ENCODE assay signal across 8 mouse cellular contexts in the genomic region with DNA sequence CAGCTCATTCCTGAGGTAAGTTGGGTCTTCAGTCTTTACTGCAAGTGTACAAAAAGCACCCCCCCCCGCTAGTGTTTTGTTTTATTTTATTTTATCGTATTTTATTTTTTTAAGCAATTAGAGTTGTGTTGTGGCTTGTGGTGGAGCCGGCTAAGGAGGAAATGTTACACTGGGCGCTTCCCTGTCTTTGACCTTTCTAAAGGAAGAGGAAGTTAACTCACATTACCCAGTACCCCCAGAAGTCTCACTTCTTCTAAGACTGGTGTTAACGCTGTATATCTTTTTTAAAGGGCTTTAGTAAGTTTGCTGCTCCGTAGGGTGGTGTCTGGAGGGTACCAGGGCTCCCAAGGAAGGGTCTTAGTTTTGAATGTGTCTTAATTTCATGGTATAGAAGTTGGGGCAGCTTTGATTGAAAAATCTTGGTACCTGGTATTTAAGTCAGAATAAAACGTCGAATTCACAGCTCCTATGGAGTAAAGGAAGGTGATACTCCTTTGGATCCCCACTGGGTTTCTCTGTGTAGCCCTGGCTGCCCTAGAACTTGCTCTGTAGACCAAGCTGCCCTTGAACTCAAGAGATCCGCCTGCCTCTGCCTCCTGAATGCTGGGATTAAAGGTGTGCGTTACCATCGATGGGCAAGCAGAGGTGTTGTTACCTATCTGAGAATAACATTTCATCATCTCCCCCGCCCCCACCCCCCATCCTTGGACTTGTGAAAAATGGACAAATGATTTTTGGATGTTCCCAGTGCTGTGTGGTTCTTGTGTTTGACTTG. TPM values are rescaled to one million over a fixed set of nuclear protein-coding genes. Genes with fewer than 3 reads are reported as not detected.
DNase-seq lines count a peak whose midpoint lies in the region; ATAC-seq and TF ChIP-seq lines count a peak whose summit lies in the region.

No protein-coding gene starts in this region.

- ATAC-seq in erythroblast, adult 5-6 weeks (replicated peaks; ENCODE audit: low FRiP score, poor library complexity, severe bottlenecking) = no peak
- ATAC-seq in G1E (ENCODE audit: extremely low read depth, insufficient number of reproducible peaks, low FRiP score, poor library complexity, severe bottlenecking) = peak; percentile 38; the same call in 1 of the 2 replicates
- ATAC-seq in heart, embryonic 16.5 days (replicated peaks; ENCODE audit: extremely low read depth, insufficient read depth, low FRiP score) = no peak
- ATAC-seq in lung, postnatal 0 days = no peak
- no peak for ATAC-seq in stomach, postnatal 0 days (ENCODE audit: low FRiP score, low TSS enrichment)

- H3K4me2 ChIP-seq in heart, embryonic 16.5 days (ENCODE audit: low read depth, low read length) = peak overlapping the region; percentile 72
- H3K4me2 ChIP-seq in lung, postnatal 0 days (replicated peaks; ENCODE audit: low read depth, low read length) = peak overlapping the region; percentile 87
- peak overlapping the region; percentile 93 for H3K4me2 ChIP-seq in stomach, postnatal 0 days (replicated peaks; ENCODE audit: low read depth)

- peaks cover 2% of the 10 kb centered on the region for H3K9me3 ChIP-seq in erythroblast, embryonic 14.5 days (ENCODE audit: control insufficient read depth, low read length)
- peaks cover 3% of the 10 kb centered on the region; the same call in 1 of the 2 replicates for H3K9me3 ChIP-seq in G1E (replicated peaks)
- 0 out of 2 replicates have a peak, but pooled peaks cover 2% of the 10 kb centered on the region for H3K9me3 ChIP-seq in heart, embryonic 16.5 days (replicated peaks; ENCODE audit: control insufficient read depth, low read length)
- H3K9me3 ChIP-seq in lung, postnatal 0 days (ENCODE audit: low read length) = no peaks in the 10 kb centered on the region
- H3K9me3 ChIP-seq in stomach, postnatal 0 days (ENCODE audit: control insufficient read depth, low read length) = no peaks in the 10 kb centered on the region

- H3K36me3 ChIP-seq in erythroblast, embryonic 14.5 days (ENCODE audit: control insufficient read depth) = peaks cover 37% of the 10 kb centered on the region
- H3K36me3 ChIP-seq in G1E (replicated peaks) = peaks cover 45% of the 10 kb centered on the region
- peaks cover 16% of the 10 kb centered on the region for H3K36me3 ChIP-seq in heart, embryonic 16.5 days (ENCODE audit: control insufficient read depth, insufficient read depth)
- H3K36me3 ChIP-seq in lung, postnatal 0 days (ENCODE audit: insufficient read depth, low read length) = peaks cover 11% of the 10 kb centered on the region; the same call in 1 of the 2 replicates
- no peaks in the 10 kb centered on the region for H3K36me3 ChIP-seq in stomach, postnatal 0 days (ENCODE audit: control insufficient read depth, insufficient read depth, low read length)

- peak; percentile 60 for DNase-seq in G1E (ENCODE audit: low spot score)
- DNase-seq in lung, postnatal 0 days (ENCODE audit: low spot score) = peak; percentile 58
- DNase-seq in stomach, postnatal 0 days (ENCODE audit: low spot score) = no peak
- no peak for DNase-seq in urinary bladder, postnatal 36 days (ENCODE audit: low spot score in 2 of 2)
- DNase-seq in urinary bladder, postnatal 4 days (ENCODE audit: low spot score in 2 of 2) = no peak

- peak overlapping the region; percentile 93 for H3K9ac ChIP-seq in heart, embryonic 16.5 days (ENCODE audit: low read length)
- H3K9ac ChIP-seq in lung, postnatal 0 days (replicated peaks; ENCODE audit: low read depth) = peak overlapping the region; percentile 90
- peak overlapping the region; percentile 97 for H3K9ac ChIP-seq in stomach, postnatal 0 days (ENCODE audit: low read length)

- no peak for TF ChIP-seq CTCF in G1E (IDR thresholded peaks at IDR 0.05; ENCODE audit: low read depth, low read length)
- no peak for TF ChIP-seq CTCF in lung, postnatal 0 days (IDR thresholded peaks at IDR 0.05)
- no peak for TF ChIP-seq CTCF in stomach, postnatal 0 days (IDR thresholded peaks at IDR 0.05; ENCODE audit: low read depth)

- H3K27me3 ChIP-seq in erythroblast, embryonic 14.5 days (ENCODE audit: control insufficient read depth) = peaks cover 30% of the 10 kb centered on the region
- H3K27me3 ChIP-seq in G1E (ENCODE audit: insufficient read depth, low read length) = peaks cover 33% of the 10 kb centered on the region
- H3K27me3 ChIP-seq in heart, embryonic 16.5 days (ENCODE audit: control insufficient read depth, insufficient read depth, low read length) = 0 out of 2 replicates have a peak, but pooled peaks cover under 1% of the 10 kb centered on the region
- H3K27me3 ChIP-seq in lung, postnatal 0 days (replicated peaks; ENCODE audit: insufficient read depth, low read length) = no peaks in the 10 kb centered on the region
- H3K27me3 ChIP-seq in stomach, postnatal 0 days (ENCODE audit: control insufficient read depth, insufficient read depth, low read length) = no peaks in the 10 kb centered on the region

- H3K27ac ChIP-seq in heart, embryonic 16.5 days (ENCODE audit: low read length) = peak overlapping the region; percentile 88
- H3K27ac ChIP-seq in lung, postnatal 0 days (ENCODE audit: low read length) = peak overlapping the region; percentile 91
- peak overlapping the region; percentile 96 for H3K27ac ChIP-seq in stomach, postnatal 0 days (replicated peaks)

- H3K4me3 ChIP-seq in erythroblast, embryonic 14.5 days (replicated peaks) = peak overlapping the region; percentile 86
- H3K4me3 ChIP-seq in G1E (ENCODE audit: low read depth, low read length) = peak overlapping the region; percentile 81
- peak overlapping the region; percentile 84 for H3K4me3 ChIP-seq in heart, embryonic 16.5 days (ENCODE audit: low read length)
- H3K4me3 ChIP-seq in lung, postnatal 0 days (ENCODE audit: low read depth, low read length) = peak overlapping the region; percentile 95
- peak overlapping the region; percentile 96 for H3K4me3 ChIP-seq in stomach, postnatal 0 days (ENCODE audit: low read depth, low read length)

- peaks cover 31% of the 10 kb centered on the region for H3K4me1 ChIP-seq in erythroblast, embryonic 14.5 days (ENCODE audit: control insufficient read depth)
- peaks cover 36% of the 10 kb centered on the region for H3K4me1 ChIP-seq in G1E (ENCODE audit: insufficient read depth, low read depth, low read length)
- H3K4me1 ChIP-seq in heart, embryonic 16.5 days (ENCODE audit: control insufficient read depth, insufficient read depth, low read length) = peaks cover 20% of the 10 kb centered on the region
- H3K4me1 ChIP-seq in lung, postnatal 0 days (ENCODE audit: insufficient read depth, low read depth, low read length) = peaks cover 13% of the 10 kb centered on the region; the same call in 1 of the 2 replicates
- 0 out of 2 replicates have a peak, but pooled peaks cover 2% of the 10 kb centered on the region for H3K4me1 ChIP-seq in stomach, postnatal 0 days (replicated peaks; ENCODE audit: control insufficient read depth, insufficient read depth)

- TF ChIP-seq EP300 in lung, postnatal 0 days (IDR thresholded peaks at IDR 0.05) = no peak
- TF ChIP-seq EP300 in stomach, postnatal 0 days (optimal IDR thresholded peaks at IDR 0.05) = no peak

- WGBS in heart, embryonic 16.5 days = 31% methylated on average over 12 of the region's 12 CpGs
- WGBS in lung, postnatal 0 days = 34% methylated on average over 12 of the region's 12 CpGs
- WGBS in stomach, postnatal 0 days = 37% methylated on average over 12 of the region's 12 CpGs

RNA-seq across cellular contexts. Expression of a gene that starts 1.9 kb away (rescaled TPM):
- 1.9 and 2.9 TPM in 2 replicates for polyA plus RNA-seq in erythroblast, embryonic 14.5 days (2012)
- total RNA-seq in erythroblast, adult 5-6 weeks (2015; ENCODE audit: low replicate concordance) = 21.1 and 23.6 TPM in 2 replicates
- 11.3 and 14.2 TPM in 2 replicates for total RNA-seq in erythroblast, adult 5-6 weeks (2017; ENCODE audit: low replicate concordance)
- 77.8 and 97.9 TPM in 2 replicates for total RNA-seq in G1E (2014; fragmentation: Nextera tagmentation)
- 24.7 and 25.5 TPM in 2 replicates for total RNA-seq in G1E (2017)
- 72.3 and 85.9 TPM in 2 replicates for polyA plus RNA-seq in G1E (2012)
- 18.9 and 20.3 TPM in 2 replicates for polyA plus RNA-seq in heart, embryonic 16.5 days (2015; fragmentation: Nextera tagmentation; extraction: Ambion mirVana)
- 17.2 and 18.2 TPM in 2 replicates for polyA plus RNA-seq in lung, postnatal 0 days (2015; fragmentation: Nextera tagmentation; extraction: Ambion mirVana)
- polyA plus RNA-seq in stomach, postnatal 0 days (2015; fragmentation: Nextera tagmentation; extraction: Ambion mirVana) = 11.4 and 11.9 TPM in 2 replicates

Comparison
In these comparisons a context has a peak if more than half of its experiments do, and no peak if none do; other contexts are left out.
1. DNase-seq: peak in G1E (single experiment) and lung, postnatal 0 days (single experiment); none in stomach, postnatal 0 days (single experiment), urinary bladder, postnatal 36 days (0 of 2) and urinary bladder, postnatal 4 days (0 of 2).
2. Peak in every context shown above with its lines, with median percentiles within 50 percentile points of each other: H3K4me3 ChIP-seq, H3K27ac ChIP-seq, H3K4me2 ChIP-seq and H3K9ac ChIP-seq.